Mouse (Mus musculus): ENCODE results near the gene Matn4.

The Matn4 gene

DNA sequence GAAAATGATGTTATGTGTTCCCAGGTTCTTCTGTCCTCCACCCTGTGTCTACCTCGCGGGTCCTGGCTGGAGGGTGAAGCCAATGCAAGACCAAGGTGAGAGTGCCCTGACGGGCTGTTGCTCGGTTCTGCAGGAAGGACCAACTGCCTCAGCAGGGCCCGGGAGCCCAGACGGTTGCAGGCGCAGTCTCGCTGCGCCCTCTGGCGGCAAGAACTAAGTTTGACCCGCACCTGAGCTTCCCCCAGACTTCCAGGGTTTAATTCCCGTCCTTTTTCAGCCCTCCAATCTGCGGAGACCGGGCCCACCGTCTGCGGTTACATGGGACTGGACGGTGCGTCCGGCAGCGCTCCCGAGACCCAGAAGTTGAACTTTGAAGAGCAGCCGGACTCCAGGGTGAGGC is 2.7 kb upstream of the Matn4 start:
- DNase-seq = peak; percentile 85 to 87

- DNase-seq = no peak
These were observed 559 bp upstream of the Matn4 start for GRCm38 (mm10) chr2:164405519-164405918.

DNA sequence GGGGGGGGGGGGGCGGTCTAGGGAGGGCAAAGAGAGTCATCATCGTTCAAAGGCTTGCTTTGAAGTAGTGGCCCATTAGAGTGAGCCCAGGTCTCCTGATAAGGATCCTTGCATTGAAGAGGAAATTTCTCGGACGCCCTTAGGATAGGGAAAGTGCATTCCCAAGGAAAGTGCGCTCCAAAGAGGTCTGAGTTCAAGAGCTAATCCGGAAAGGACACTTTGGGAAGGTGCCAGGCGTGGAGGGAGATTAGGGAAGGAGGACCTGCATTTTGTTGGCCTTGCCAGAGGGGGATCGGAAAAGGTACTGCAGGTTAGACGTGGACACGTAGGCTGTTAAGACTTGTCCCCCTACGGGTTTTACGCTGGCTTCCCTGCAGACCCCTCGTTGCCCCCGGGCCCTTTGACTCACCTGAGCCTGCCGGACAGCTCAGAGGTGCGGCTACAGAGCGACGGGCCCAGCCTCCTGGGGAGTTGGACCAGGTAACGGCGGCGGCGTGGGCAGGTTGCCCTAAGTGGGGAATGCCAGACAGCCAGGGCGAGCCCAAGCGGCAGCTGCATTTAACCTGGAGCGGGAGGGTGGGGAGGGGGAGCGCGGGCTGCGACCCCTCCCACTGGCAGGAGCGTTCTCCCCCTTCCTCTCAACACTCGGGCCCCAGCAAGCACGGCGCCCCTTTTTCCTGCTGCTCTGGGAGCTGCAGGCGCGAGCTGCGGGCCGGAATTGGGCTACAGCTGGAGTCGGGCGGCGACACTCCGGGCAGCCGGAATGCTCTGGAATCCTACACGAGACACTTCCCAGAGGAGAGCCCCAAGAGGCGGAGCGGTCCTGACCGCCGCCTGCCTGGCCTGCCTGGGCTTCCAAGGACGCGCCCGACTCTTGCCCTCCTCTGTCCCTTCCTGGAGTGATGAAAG is 624 bp downstream of the Matn4 start:
- peak in 1 of 2 experiments; percentile 25 for DNase-seq

GRCm38 (mm10) chr2:164403396-164404081 is 1.4 kb downstream of the Matn4 start:
- DNase-seq = peak; percentile 39 to 60

GRCm38 (mm10) chr2:164402906-164403305 is 2.1 kb downstream of the Matn4 start, which contains the start of gene Rbpjl:
Gene Rbpjl, plus strand, starts transcription at chr2:164403141.
- peak; percentile 77 to 81 for DNase-seq

DNA sequence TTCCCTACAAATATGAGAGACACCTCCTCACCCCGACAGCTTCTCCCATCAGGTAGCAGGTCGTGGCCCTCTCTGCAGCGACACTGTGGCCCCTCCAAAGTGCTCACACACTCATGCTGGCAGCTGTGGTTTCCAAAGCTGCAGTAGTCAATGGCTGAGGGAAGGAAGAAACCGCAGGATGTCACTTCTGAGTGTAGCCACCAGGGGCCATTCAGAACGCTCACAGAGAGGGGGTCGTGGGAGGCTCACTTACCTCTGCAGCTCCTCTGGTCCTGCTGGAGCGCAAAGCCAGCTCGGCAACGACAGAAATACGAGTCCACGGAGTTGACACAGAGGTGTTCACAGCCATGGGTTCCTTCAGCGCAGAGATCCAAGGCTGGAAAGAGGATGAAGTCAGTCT is 8.0 kb downstream of the Matn4 start:
- DNase-seq = no peak

DNA sequence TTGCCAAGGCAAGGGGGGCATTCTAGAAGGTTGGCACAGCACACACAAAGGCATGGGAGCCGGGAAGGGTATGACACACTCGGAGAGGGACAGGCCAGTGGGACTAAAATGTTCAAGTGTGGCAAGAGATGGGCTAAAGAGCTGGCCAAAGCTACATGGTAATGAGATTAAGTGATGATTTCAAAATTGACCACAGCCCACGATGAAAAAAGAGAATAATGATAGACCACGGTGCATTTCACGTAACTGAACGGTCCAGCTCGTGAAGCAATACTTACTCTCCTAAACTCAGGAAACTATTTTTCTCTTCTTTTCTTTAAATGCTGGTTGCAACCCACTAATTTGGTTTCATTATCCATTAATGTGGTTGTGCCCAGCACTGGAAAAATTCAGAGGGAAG is 8.9 kb downstream of the Matn4 start:
- DNase-seq = no peak

- DNase-seq = no peak
These were observed 11.8 kb downstream of the Matn4 start for GRCm38 (mm10) chr2:164393126-164393525.

DNA sequence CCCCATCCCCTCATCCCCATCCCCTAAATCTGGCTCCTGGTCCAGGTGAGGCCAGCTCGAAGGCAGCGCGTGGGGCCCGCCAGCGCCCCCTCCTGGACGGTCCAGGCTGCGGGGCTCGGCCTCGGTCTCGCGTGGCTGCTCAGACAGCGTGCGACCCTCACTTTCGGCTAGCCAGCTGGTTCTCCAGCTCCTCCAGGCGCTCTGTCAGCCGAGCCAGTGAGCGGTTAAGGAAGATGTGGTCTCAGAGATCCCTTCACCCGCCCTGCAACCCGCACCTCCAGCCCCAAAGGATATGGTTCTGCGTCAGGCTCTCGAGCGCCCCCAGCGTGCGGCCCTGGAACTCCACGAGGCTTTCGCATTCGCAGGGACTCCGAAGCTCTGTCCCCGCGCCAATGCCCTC is 15.5 kb downstream of the Matn4 start:
- DNase-seq = peak; percentile 97 to 98

DNA sequence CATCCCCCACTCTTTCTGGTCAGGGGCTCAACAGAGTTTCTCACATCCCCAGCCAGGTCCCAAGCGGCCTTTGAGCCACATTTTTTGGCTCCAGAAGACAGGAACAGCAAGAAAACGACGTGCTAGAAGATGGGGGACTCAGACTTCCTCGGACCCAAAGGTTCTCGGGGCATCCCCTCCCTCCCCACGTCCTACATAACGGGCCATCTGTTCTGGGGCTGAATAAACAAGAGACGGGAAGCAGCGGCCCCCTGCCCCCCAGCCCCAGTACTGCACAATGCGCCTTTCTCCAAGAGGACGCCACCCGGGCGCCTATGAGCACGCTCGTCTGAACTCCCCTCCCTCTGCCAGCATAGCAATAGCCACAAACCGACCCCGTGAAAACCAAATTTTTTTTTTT is 15.9 kb downstream of the Matn4 start, which contains the start of gene Slpi:
Gene Slpi (minus strand): TSS at position 76 of the 400 bp plus-strand sequence.
- DNase-seq = peak; percentile 72 to 76

DNA sequence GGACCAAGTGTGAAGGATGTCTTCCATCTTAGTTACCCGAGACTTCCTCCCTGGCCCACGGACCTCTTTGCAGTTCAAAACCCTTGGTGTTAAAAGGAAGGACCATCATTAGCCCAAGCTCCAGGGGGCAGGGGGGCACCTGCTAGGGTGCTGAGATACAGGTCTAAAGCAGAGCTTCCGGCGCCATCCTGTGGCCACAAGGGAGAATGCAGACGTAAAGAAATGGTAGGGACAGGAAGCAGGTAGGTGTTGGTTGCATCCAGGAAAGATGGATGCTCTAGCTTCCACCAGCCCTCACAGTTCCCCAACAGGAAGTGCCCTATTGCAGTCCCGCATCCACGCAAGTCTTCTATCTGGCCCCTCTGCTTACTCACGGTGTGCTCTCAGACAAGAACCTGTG is 18.0 kb downstream of the Matn4 start:
- peak; percentile 61 to 69 for DNase-seq

DNA sequence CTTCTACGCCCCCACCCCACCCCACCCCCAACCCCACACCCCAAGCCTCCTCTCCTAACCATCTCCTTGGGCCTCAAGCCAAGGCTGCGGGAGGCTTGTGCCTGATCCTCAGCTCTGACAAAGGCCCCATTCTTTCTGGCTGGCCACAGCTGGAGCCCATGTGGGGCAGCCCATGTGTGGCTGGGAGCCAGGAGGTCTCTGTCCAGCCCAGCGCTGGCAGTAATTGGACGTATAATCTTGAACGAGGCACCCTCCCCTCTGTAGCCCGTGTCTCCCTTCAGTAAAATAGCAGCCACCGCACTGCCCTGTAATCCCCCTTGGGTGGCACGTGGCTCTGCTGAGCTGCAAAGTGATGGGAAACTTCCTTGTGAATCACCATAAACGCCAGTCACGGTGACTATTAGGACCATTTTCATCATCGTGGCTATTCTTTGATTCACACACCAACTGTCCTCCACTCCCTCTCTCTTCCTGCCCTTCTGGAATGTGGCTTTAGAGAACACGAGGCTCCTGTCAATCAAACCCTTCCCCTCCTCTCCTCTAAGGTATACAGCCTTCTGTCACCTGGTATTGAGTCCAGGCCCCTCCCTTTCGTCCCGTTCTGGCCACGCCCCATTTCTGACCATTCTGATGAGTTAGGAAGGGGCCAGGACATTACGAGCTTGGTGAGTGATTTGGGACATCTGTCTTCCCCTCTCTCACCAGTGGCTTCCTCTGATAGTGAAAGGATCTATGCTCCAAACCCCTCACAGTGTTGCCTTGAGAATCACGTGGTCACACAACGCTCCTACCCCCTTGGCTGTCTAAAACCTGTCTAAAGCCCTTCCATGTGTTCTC is 18.8 kb downstream of the Matn4 start:
- DNase-seq = peak; percentile 60 to 77

- no peak for DNase-seq
These were observed 21.1 kb downstream of the Matn4 start for GRCm38 (mm10) chr2:164383656-164384399.

GRCm38 (mm10) chr2:164382971-164383370 is 22.0 kb downstream of the Matn4 start:
- DNase-seq = no peak

DNA sequence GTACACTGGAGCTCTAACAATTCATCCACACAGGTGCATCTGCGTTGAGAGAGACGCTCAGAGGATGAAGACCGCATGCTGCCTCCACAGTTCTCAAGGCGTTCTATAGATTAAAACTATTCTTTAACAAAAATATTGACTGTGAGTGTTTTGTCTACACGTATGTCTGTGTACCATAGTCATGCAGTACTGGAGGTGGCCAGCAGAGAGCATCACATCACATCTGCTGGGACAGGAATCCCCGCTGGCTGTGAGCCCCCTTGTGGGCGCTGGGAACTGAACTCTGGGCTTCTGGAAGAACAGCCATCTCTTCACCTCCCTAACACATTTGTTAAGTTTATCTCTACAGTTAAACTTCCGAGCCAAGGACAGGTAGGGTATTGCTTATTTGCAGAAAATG is 23.2 kb downstream of the Matn4 start:
- DNase-seq = no peak

DNA sequence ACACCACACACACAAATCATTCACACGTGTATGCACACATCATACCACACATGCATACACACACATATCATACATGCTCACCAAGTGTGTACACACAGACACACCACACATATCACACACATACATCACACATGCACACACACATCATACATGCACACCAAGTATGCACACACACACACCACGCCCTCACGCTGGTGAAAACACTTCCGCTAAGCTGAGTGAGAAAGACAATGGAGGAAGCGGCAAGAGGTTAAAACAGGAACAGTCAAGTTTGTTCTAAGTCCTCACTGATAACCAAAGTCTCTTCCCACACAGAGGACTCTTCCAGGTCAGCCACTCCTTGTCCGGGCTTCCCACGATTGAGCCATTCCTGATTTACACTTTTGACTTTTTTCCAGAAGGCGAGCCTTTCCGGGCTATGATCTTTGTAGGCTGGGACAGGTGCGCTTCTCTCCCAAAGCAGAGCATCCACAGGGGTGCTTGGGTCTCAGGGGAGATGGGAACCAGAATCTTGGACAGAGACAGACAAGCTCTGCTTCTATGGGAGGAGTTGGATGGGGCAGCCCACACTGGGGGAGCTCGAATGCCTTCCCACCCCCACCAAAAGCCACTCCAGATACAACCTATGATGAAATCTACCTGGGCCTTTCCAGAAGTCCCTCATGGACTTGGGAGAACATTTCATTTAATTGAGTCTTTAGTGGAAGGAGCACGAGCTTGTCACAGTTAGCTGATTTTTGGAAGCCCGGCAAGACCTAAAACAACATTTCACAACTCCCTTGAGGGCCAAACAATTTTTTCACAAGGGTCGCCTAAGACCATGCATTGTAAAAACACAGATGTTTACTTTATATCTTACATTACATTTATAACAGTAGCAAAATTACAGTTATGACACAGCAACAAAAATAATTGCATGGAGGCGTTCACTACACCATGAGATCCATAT is 27.2 kb downstream of the Matn4 start:
- no peak for DNase-seq

DNA sequence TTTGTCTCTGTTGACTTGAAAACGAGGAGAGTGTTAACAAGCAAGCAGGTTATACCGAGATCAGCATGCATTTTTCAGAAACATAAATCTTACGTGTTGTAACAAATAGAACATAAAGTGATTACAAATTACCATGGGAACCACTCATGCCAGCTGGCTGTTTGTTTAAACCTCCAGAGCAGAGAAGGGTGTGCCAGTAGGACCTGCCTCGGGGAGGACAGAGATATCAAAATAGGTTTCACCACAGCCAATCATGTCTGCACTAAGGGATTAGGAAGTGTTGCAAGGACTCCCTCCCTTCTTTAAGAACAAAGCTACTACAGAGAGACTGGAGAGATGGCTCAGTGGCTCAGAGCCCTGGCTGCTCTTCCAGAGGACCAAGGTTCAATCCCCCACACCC is 31.8 kb downstream of the Matn4 start:
- DNase-seq = no peak

- no peak for DNase-seq
These were observed 32.4 kb downstream of the Matn4 start for GRCm38 (mm10) chr2:164372408-164373053.

DNA sequence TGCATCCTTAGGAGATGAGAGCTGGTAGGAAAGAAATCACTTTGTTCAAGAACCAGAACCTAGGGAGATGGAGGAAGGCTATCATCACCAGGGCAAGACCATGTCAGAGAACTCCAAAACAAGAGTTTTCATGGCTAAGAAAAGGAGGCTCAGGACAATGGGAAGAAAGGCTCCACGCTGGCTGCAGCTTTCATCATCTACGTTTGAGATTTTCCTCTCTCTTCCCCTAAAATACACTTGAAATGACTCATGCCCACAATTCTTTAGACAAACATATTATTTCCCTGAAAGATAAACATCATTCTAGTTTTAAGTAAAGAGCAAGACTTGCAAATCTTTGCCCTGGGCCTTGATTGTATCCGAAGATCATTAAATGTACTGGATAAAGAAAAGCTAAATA is 33.6 kb downstream of the Matn4 start:
- no peak for DNase-seq

DNA sequence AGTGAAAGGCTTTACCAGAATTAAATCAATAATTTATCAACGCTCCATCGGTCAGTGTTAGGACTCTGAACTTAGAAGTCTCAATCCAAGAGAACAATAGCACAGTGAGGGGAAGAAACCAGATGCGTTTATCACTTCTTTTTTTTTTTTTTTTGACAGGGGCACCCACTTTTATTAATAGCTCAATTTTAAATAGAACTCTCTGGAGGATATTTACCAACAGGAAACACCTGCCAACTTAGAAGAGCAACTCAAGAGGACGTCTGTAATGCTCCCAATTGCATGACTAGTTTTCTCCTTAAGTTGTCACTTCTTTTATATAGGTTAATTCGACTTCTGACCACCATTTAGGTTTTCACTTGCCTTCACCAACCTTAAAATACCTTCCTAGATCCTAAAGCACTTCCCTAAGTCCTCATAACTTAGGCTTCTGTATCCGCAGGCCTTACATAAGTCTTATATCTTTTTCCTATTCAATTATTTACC is 36.3 kb downstream of the Matn4 start:
- no peak for DNase-seq
